Mouse (Mus musculus) liver, embryonic 14.5 days (tissue): ENCODE measurements around the gene Prkab2.

ENCODE experiments used
- CTCF ChIP-seq: IDR thresholded peaks from 2 replicates; pipeline ENCODE4 v1.5.1; 2016; ENCODE audit warnings: antibody characterized with exemption, low read depth, control low read depth
- EP300 ChIP-seq: IDR thresholded peaks from 2 replicates; pipeline ENCODE4 v1.6.1; 2016; ENCODE audit warnings: antibody characterized with exemption, low read depth

DNA sequence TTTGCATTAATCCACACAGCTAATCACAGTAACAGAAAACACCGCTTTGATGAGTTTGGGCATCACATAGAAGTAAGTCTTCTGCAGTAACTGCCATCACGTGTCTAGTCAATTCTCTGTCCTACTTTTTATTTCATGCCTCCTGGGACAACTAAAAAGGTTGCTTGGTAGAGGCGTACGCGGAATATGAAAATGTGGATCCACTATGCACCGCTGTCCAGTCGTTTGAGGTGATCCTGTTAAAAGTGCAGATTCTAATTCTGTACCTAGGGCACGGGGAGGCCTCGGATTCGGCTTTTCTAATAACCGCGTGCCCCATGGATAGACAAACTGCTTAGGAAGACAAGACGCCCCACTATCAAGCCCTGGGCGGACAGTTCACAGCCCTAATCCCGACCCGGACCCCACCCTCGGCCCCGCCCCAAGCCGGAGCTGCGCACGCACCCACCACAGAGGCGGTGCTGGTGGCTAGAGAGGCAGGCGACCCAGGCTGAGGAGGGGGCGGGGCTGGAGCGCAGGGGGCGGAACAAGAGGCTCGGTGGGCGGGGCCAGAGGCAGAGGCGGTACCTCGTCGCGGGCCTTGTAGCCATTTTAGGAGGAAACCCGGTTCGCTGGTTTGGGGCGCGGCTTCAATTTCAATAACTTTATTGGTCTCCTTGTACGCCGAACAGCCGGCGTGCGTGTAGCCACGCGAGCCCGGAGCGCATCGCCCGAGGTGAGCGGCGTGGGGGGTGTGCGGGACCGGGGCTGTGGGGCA is at the start of gene Prkab2:
- TF ChIP-seq CTCF (no peak), EP300 (no peak; the same call in 1 of the 2 replicates)
